Mouse (Mus musculus) left cerebral cortex, adult 2 months (tissue): Measurements from ENCODE around the gene Pip5k1c. TPM values are rescaled to one million over a fixed set of nuclear protein-coding genes. Genes with fewer than 3 reads are reported as not detected.

ENCODE experiments used
- DNase-seq, 2 experiments: peaks; one replicate each; pipeline ENCODE4 v3.0.0; 2021 to 2022; ENCODE audit warnings: low spot score in 2 of 2, mixed read lengths in 1 of 2; ENCODE audit errors: extremely low spot score in 1 of 2
- H3K27ac ChIP-seq: fragments of 200-600 bp; 2 replicates; pipeline ENCODE4 v1.8.1; 2022
- H3K4me3 ChIP-seq: fragments of 200-600 bp; 2 replicates; pipeline ENCODE4 v1.8.1; 2022
- CTCF ChIP-seq: fragments of 200-600 bp; IDR thresholded peaks from 2 replicates; pipeline ENCODE4 v1.8.1; 2022; ENCODE audit warnings: antibody characterized with exemption, mild to moderate bottlenecking, moderate library complexity
- intact Hi-C: fragments of 180-260 bp; cut with DNase I; formaldehyde crosslinking; loops from one replicate; pipeline ENCODE4 v1.15.1; 2025
- total RNA-seq, 2 experiments: library from RNA; stranded (reverse); gene quantifications; 2 replicates each; pipeline ENCODE4 v1.2.3; 2021

Gene Pip5k1c
- total RNA-seq, 2 experiments from 2014 or later: 431 TPM

DNA sequence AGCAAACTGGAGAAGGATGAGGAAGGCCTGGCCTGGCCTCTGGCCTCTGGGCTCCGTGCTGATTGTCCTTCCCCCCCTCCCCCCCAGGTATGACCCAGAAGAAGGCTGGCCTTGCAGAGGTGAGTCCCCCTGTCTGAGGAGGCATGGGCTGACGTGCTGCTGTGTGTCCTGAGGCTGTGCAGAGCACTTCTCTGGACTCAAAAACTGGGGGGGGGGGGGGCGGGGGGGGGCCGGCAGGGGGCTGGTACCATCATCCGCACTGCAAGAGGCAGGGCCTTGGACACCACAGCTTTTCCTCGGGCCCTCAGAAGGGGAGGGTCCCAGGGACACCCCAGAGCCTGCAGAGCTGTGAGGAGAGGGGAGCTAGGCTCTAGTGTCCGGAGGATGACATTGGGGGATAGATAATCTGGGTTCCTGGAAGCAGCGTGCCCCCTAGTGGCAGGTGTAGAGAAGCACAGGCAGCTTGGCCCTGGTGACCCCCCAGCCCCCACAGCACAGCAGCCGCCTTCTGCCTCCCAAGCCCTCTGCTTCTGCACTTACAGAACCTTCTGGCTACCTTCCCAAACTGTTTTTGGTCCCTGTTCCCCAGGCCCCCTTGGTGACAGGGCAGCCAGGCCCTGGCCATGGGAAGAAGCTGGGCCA lies 12.0 kb downstream of the Pip5k1c start:
- intact Hi-C loops: loop anchor here (1.0 kb wide), 1 partner anchor 15 kb away; no protein-coding TSS in a partner anchor
- peak in 1 of 2 experiments; percentile 58 for DNase-seq
- H3K4me3 ChIP-seq: peak overlapping the region; percentile 13; the same call in 1 of the 2 replicates
- TF ChIP-seq CTCF: peak; percentile 90
- peak overlapping the region; percentile 94 for H3K27ac ChIP-seq

DNA sequence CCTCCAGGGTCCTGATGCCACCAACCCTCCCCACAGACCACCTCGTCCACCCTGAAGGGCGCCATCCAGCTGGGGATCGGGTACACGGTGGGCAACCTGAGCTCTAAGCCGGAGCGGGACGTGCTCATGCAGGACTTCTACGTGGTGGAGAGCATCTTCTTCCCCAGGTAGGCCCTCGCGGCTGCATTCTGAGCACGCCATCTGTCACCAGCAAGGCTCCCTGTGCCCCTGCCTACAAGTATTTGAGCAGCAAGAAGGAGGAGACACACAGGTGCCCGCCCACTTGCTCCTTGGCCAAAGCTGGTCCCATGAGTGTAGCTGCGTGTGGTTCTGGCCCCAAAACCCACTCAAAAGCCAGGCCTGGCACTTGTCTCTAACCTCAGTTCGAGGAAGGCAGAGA lies 12.9 kb downstream of the Pip5k1c start:
- intact Hi-C loops: loop anchor here (1.0 kb wide), 1 partner anchor 16 kb away; no protein-coding TSS in a partner anchor
- Histone ChIP-seq H3K4me3 (no peak overlapping the region), H3K27ac (peak overlapping the region; percentile 81)
- TF ChIP-seq CTCF: no peak
- DNase-seq: no peak

DNA sequence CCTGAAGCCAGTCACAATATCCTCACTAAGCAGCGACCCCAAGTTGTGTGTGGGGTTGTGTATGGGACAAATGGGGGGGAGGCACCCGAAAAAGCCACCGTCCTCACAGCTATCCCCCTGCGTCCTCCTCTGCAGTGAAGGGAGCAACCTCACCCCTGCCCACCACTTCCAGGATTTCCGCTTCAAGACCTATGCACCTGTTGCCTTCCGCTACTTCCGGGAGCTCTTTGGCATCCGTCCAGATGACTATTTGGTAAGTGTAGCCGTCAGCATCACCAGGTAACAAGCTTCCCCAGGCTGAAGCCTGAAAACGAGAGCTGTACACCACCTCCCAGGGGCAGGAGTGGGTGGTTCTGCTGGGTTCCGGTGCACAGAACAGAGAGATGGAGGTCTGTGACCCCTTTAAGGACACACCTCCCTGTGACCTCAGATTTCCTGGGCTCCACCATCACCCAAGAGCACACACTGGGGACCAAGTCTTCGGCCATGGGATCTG lies 13.5 kb downstream of the Pip5k1c start:
- H3K27ac ChIP-seq: peak overlapping the region; percentile 81
- no peak overlapping the region for H3K4me3 ChIP-seq
- intact Hi-C loops: no loop called here
- no peak for DNase-seq
- TF ChIP-seq CTCF: no peak

DNA sequence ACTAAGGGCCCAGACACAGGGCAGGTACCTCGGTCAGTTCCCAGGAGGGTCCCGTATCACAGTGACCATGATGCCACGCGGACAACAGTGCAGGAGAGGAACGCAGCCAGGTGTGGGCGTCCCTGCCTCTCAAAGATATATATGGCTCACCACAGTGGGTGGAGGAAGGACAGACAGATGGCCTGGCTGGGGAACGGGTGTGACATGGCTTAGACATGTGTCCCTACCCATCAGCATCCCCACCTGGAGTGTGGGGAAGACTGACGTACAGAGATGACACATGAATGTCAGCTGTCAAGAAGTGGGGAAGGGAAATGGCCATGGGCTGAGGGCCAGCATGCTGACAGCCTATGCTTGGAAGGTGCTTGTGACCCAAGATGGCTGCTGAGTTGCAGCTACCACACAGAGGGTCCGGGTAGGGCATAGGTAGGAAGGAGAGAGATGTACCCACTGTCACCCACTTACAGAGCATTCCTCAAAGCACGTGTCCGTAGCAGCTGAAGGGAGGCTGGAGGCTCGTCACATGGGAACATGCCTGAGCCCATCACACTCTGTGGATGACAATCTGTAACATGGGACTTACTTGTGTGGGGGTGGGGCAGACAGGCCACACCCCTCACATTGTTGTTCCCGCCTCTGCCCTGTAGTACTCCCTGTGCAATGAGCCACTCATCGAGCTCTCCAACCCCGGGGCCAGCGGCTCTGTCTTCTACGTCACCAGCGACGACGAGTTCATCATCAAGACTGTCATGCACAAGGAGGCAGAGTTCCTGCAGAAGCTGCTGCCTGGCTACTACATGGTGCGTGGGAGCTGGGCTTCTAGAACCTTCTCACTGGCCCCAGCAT lies 14.3 kb downstream of the Pip5k1c start:
- TF ChIP-seq CTCF: no peak
- Histone ChIP-seq H3K4me3 (no peak overlapping the region), H3K27ac (peak overlapping the region; percentile 81)
- intact Hi-C loops: no loop called here
- peak in 1 of 2 experiments; percentile 67 for DNase-seq

DNA sequence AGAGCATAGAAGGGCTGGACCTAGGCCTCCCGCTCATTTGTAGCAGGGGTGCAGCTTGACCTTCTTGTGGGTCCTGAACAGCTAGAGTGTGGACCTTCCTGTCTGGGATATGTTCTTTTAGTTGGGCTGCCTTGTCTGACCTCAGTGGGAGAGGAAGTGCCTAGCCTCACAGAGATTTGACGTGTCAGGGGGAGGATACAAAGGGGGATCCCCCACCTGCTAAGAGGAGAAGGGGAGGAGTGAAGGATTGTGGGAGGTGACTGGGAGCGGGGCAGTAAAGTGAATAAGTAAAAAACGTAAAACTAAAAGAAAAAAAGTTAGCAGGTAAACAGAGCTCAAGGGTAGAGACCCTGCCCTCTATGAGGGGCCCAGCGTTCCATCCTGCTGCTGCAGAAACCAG lies 16.8 kb downstream of the Pip5k1c start:
- DNase-seq: no peak
- Histone ChIP-seq H3K27ac (no peak overlapping the region), H3K4me3 (no peak overlapping the region)
- TF ChIP-seq CTCF: no peak
- intact Hi-C loops: no loop called here

DNA sequence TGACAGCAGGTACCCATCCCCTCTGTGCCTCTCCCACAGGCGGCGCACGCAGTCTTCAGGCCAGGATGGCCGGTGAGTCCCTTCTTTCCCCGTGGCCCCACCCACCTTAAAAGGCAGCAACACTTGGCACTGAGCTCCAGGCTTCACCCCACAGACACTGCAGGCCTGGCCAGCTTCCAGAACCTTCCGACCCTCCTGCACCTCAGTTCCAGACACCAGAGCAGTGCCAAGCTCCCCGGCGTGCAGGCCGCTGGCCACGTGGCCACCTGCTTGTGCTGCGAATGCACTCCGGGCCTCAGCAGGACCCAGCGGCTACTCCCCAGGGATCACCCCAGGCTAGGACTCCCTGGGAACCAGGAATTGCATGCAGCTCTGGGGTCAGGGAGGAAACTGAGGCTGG lies 20.8 kb downstream of the Pip5k1c start:
- no peak for TF ChIP-seq CTCF
- Histone ChIP-seq H3K27ac (no peak overlapping the region), H3K4me3 (no peak overlapping the region)
- no peak for DNase-seq
- intact Hi-C loops: no loop called here

DNA sequence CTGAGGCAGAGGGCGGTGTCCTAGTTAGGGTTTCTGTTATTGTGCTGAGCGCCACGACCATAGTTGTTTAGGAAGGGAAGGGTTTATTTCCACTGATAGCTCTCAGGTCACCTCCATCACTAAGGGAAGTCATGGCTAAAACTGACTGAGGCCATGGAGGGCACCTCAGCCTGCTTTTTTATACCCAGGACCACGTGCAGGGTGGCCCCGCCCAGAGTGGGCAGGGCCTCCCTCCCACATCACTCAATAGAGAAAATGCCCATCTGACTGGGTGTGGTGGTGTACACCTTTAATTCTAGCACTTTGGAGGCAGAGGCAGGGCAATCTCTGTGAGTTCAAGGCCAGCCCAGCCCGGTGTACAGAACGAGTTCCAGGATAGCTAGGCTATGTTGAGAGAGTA lies 21.4 kb downstream of the Pip5k1c start:
- Histone ChIP-seq H3K4me3 (no peak overlapping the region), H3K27ac (no peak overlapping the region)
- intact Hi-C loops: no loop called here
- no peak for DNase-seq
- no peak for TF ChIP-seq CTCF

DNA sequence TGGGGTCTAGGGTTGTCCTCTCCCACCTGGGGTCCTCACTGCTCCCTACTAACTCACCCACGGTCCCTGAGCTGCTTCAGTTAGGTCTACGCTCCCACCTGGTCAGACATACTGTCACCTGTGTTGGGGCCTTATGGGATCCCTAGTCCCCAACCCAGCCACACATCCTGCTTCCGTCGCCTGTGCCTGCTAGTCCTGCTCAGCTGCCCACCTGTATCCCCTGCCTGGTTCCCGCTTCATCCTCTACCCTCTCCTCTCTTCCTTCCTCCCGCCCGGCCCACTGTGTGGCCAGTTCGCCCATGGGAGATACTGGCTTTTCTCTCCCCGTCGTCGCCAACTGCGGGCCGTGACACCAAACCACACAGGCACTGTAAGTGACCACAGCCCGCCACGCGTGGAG lies 22.8 kb downstream of the Pip5k1c start:
- intact Hi-C loops: no loop called here
- Histone ChIP-seq H3K27ac (no peak overlapping the region), H3K4me3 (no peak overlapping the region)
- no peak for TF ChIP-seq CTCF
- DNase-seq: no peak

DNA sequence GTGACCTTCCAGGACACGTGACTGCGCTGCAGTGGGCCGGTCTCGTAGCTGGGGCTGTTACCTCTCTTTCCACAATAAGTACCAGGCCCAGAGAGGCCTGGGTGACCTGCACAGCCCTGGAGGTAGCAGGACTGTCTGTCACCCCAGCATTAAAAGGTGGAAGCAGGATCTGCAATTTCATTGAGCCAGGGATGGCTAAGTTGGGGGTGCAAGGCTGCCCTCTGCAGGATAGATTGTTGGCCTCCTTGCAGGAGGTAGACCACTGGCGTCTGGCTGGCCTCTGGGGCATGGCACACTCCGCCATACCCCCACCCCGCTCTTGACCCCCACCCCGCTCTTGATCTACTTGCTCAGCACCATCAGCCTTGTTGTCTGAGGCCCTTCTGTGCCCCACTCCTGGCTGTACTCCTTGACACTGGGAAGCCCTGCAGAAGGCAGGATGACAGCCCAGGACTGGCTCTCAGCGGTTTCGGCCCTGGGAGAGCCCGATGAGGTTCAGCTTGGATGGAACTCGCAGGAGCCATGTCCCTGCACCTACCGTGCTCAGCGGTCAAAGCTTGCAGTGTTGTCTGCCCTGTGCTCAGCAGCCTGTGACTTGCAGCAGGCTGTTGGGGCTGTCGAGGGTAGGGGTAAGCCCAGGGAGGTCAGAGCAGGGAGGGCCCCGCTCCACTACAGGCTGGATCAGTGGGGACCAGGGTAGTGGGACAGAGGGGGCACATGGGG lies 23.7 kb downstream of the Pip5k1c start:
- 0 out of 2 replicates have a peak overlapping the region, but pooled peaks have one; percentile 24 for H3K27ac ChIP-seq
- intact Hi-C loops: no loop called here

DNA sequence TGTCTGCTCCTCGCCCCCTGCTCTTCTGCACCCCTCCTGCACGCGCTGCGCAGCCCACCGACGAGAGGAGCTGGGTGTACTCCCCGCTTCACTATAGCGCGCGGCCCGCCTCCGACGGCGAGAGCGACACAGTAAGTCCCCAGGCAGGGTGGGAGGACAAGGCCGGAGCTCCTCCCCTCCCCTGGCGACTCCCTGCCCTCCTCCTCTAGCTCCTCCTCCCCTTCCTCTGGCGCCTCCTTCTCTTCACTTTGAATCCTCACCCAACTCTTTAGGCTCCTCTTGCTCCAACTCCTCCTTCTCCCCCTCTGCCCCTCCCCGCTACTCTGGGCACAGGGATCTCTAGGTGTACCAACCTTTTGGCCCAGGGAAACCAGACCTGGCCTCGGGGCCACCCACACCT lies 24.5 kb downstream of the Pip5k1c start:
- DNase-seq: no peak
- Histone ChIP-seq H3K4me3 (no peak overlapping the region), H3K27ac (0 out of 2 replicates have a peak overlapping the region, but pooled peaks have one; percentile 24)
- intact Hi-C loops: no loop called here
- no peak for TF ChIP-seq CTCF

More for the DNA sequence above, 23.7 kb downstream of the Pip5k1c start:
- H3K4me3 ChIP-seq: no peak overlapping the region
- peak; percentile 50 for TF ChIP-seq CTCF
- DNase-seq: no peak

DNA sequence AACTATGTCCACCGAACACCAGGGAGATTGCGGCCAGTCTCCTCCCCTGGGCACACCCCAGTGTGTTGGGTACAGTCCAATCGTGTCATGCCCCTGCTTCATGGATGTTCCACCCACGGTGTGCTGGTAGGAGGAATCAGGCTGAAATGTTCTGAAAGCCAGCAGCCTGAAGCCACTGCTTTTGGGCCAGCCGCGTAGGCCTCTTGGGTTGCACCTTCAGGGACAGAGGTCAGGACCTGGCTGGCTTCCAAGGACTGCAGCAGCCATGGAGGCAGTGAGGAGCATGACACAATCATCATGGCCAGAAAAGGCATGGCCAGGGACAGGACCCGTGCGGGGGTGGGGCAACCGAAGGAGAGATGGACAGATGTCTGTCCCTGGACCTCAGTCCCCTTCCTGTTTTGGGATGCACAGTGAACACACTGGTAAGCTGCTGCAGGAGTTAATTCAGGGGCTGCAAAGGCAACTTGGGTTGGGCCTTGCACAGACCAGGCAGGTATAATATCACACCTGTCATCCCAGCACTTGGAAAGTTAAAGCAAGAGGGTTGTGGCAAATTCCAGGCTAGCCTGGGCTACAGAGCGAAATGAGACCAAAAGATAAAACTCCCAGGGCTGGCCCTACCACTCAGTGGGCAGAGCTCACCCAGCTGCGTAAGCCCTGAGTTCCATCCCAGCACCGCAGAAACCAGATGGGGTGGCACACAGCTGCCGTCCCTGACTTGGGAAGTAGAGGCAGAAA lies 26.0 kb downstream of the Pip5k1c start:
- intact Hi-C loops: loop anchor here (2.0 kb wide), 1 partner anchor 30 kb away; no protein-coding TSS in a partner anchor
- no peak for TF ChIP-seq CTCF
- no peak overlapping the region; the same call in 1 of the 2 replicates for H3K27ac ChIP-seq
- no peak for DNase-seq
- no peak overlapping the region for H3K4me3 ChIP-seq
